Mouse (Mus musculus) forebrain, embryonic 14.5 days (tissue): Measurements from ENCODE around the gene Atg7. TPM values are rescaled to one million over a fixed set of nuclear protein-coding genes. Genes with fewer than 3 reads are reported as not detected.
A peak's percentile ranks its signal among the peaks of the same experiment; 100 is the strongest.

Experiments used
- ATAC-seq: fragments of 200-750 bp; cut with Nextera tagmentation; 2 replicates; pipeline ENCODE4 v1.8.0; 2017; ENCODE audit warnings: mild to moderate bottlenecking, moderate library complexity
- DNase-seq: peaks from one replicate; pipeline ENCODE4 v3.0.0-alpha.2; 2015; ENCODE audit warnings: low spot score
- H3K27ac ChIP-seq: fragments of 300-500 bp; sonication (generic); 2 replicates; pipeline ENCODE4 v1.5.1; 2014; ENCODE audit warnings: low read depth, mild to moderate bottlenecking, control low read depth, low read length, moderate library complexity
- H3K27me3 ChIP-seq: fragments of 300-500 bp; sonication (generic); replicated peaks from 2 replicates; pipeline ENCODE4 v1.6.1; 2014; ENCODE audit warnings: low read length, control low read depth, mixed read lengths; ENCODE audit not compliant: control insufficient read depth, insufficient read depth
- H3K36me3 ChIP-seq: fragments of 300-500 bp; sonication (generic); 2 replicates; pipeline ENCODE4 v1.6.1; 2014; ENCODE audit warnings: low read length, control low read depth; ENCODE audit not compliant: control insufficient read depth, insufficient read depth
- H3K4me1 ChIP-seq: fragments of 300-500 bp; sonication (generic); 2 replicates; pipeline ENCODE4 v1.6.1; 2014; ENCODE audit warnings: antibody characterized with exemption, low read length, control low read depth; ENCODE audit not compliant: control insufficient read depth, insufficient read depth
- H3K4me2 ChIP-seq: fragments of 300-500 bp; sonication (generic); 2 replicates; pipeline ENCODE4 v1.6.1; 2014; ENCODE audit warnings: mild to moderate bottlenecking, control low read depth, low read length
- H3K4me3 ChIP-seq: fragments of 300-500 bp; sonication (generic); 2 replicates; pipeline ENCODE4 v1.5.1; 2014; ENCODE audit warnings: low read depth, low read length, control low read depth
- H3K9ac ChIP-seq: fragments of 300-500 bp; sonication (generic); 2 replicates; pipeline ENCODE4 v1.6.1; 2014; ENCODE audit warnings: mild to moderate bottlenecking, low read length, control low read depth, moderate library complexity
- H3K9me3 ChIP-seq: fragments of 300-500 bp; sonication (generic); replicated peaks from 2 replicates; pipeline ENCODE4 v1.6.1; 2016; ENCODE audit warnings: low read length, control low read depth, mixed read lengths; ENCODE audit not compliant: control insufficient read depth
- WGBS: fragments of 180-500 bp; shearing (Covaris S2); extraction: QIAGEN DNeasy Blood & Tissue Kit; methylation state at CpG from one replicate; pipeline ENCODE4 v1.1.7; 2014; 5-methylcytosine and 5-hydroxymethylcytosine counted together
- polyA plus RNA-seq: library from polyadenylated mRNA; unstranded; fragments of >200 nt; fragmentation: Nextera tagmentation; extraction: Ambion mirVana; gene quantifications from 2 replicates; pipeline ENCODE4 v1.2.1, GENCODE M21; 2014

Atg7 gene
- polyA plus RNA-seq, 1 experiment from 2014 or later: 21.8 TPM

- Histone ChIP-seq H3K36me3 (no peaks in the 10 kb centered on the region), H3K4me1 (peaks cover 16% of the 10 kb centered on the region), H3K9ac (no peak overlapping the region), H3K4me2 (no peak overlapping the region), H3K27me3 (no peaks in the 10 kb centered on the region), H3K27ac (no peak overlapping the region), H3K4me3 (no peak overlapping the region), H3K9me3 (no peaks in the 10 kb centered on the region)
- DNase-seq (peak; percentile 59), ATAC-seq (no peak)
- WGBS: 28% methylated on average over 5 of the region's 5 CpGs
These were observed 76.2 kb downstream of the Atg7 start for GRCm38 (mm10) chr6:114719100-114719499.

DNA sequence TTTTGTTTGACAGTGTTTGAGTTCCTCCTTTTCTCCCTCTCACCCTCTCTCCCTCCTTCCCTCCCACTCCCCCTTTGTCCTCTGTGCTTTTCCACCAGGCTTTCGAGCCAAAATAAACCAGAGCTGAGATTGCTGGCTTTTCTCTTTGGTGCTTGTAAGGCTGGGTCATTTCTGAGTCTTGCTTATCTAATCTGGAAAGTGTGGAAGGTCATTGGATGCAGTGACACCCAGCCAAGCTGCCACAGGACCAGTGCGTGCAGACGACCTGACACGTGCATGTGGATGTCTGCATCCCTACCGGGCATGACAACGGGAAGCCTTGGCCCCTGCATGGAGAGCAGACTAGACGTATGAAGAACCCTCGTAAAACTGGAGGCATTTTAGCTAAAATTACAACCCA lies 76.8 kb downstream of the Atg7 start:
- no peak overlapping the region for H3K9ac ChIP-seq
- H3K36me3 ChIP-seq: no peaks in the 10 kb centered on the region
- H3K9me3 ChIP-seq: no peaks in the 10 kb centered on the region
- H3K4me3 ChIP-seq: no peak overlapping the region
- no peak overlapping the region for H3K27ac ChIP-seq
- ATAC-seq: no peak
- DNase-seq: no peak
- H3K27me3 ChIP-seq: no peaks in the 10 kb centered on the region
- 85% methylated on average over 8 of the region's 8 CpGs for WGBS
- H3K4me1 ChIP-seq: peaks cover 10% of the 10 kb centered on the region
- no peak overlapping the region for H3K4me2 ChIP-seq

DNA sequence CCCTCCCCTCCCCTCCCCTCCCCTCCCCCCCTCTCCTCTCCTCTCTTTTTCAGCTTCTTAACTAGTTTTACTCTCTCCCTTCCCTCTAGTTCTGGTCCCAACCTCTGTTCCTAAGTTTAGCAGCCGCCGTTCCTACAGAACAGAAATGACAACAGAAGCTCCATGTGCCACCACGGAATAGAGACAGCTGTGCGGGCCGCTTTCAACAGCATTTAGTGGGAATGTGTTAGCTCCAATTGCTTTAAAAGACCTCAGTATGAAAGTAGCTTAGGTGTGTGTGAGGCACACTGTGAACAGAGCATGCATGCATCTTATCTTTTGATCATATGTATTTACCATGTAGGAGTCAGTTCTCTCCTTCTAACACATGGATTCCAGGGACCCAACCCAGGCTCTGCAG lies 79.1 kb downstream of the Atg7 start:
- ATAC-seq: no peak
- peaks cover 11% of the 10 kb centered on the region for H3K4me1 ChIP-seq
- H3K27me3 ChIP-seq: no peaks in the 10 kb centered on the region
- H3K9me3 ChIP-seq: no peaks in the 10 kb centered on the region
- no peak overlapping the region for H3K4me3 ChIP-seq
- H3K27ac ChIP-seq: no peak overlapping the region
- no peaks in the 10 kb centered on the region for H3K36me3 ChIP-seq
- H3K9ac ChIP-seq: no peak overlapping the region
- DNase-seq: no peak
- no peak overlapping the region for H3K4me2 ChIP-seq
- 87% methylated on average over 5 of the region's 5 CpGs for WGBS

- Histone ChIP-seq H3K27me3 (no peaks in the 10 kb centered on the region), H3K36me3 (no peaks in the 10 kb centered on the region), H3K4me3 (no peak overlapping the region), H3K9me3 (no peaks in the 10 kb centered on the region), H3K4me1 (peaks cover 11% of the 10 kb centered on the region), H3K27ac (no peak overlapping the region), H3K9ac (no peak overlapping the region; the same call in 1 of the 2 replicates), H3K4me2 (no peak overlapping the region)
- ATAC-seq (peak; percentile 69), DNase-seq (peak; percentile 85)
- 25% methylated on average over 9 of the region's 9 CpGs for WGBS
These were observed 81.0 kb downstream of the Atg7 start for GRCm38 (mm10) chr6:114723925-114724324.

DNA sequence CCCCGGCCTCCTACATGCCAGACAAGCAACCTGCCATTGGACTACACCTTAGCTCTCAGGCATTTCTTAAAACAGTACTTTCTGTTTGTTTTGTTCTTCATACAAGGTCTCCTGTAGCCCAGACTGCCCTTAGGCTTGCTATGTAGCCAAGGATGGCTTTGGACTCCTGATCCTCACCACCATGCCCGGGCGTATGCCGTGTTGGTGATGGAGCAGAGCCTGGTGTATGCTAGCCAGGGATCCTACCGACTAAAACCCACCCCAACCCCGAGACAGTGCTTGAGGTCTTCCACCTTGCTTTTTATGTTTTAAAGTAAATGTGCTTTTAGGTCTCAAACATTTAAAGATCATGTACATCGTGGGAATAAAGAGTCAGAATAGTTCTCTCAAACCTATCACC lies 81.5 kb downstream of the Atg7 start:
- no peaks in the 10 kb centered on the region for H3K9me3 ChIP-seq
- no peaks in the 10 kb centered on the region for H3K36me3 ChIP-seq
- no peak overlapping the region; the same call in 1 of the 2 replicates for H3K9ac ChIP-seq
- peaks cover 9% of the 10 kb centered on the region for H3K4me1 ChIP-seq
- no peak for ATAC-seq
- no peak overlapping the region for H3K27ac ChIP-seq
- no peak for DNase-seq
- no peak overlapping the region for H3K4me3 ChIP-seq
- no peak overlapping the region for H3K4me2 ChIP-seq
- no peaks in the 10 kb centered on the region for H3K27me3 ChIP-seq
- 87% methylated on average over 7 of the region's 7 CpGs for WGBS

DNA sequence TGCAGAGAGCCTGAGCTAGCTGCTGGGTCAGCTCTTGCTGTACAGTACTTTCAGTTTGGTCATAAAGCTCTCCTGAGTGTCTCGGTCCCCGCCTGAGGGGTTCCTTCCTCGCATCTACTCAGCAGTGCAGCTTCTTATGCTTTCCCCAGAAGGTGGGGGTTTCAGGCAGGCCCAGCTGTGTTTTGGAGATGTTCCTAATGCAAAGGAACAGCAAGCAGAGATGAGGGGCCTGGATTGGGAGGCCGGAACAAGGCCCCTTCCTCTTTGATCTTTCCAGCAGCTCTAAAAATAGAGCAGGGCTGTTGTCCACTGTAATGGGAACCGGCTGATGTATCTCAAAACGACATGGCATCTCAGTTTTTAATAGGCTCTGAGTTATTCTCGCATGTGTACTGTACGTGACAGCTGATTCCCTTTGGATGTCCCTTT lies 82.3 kb downstream of the Atg7 start:
- Histone ChIP-seq H3K36me3 (no peaks in the 10 kb centered on the region), H3K9me3 (no peaks in the 10 kb centered on the region), H3K27ac (no peak overlapping the region), H3K9ac (no peak overlapping the region), H3K4me1 (peaks cover 8% of the 10 kb centered on the region), H3K4me3 (no peak overlapping the region), H3K4me2 (no peak overlapping the region), H3K27me3 (no peaks in the 10 kb centered on the region)
- 66% methylated on average over 8 of the region's 8 CpGs for WGBS
- DNase-seq (no peak), ATAC-seq (no peak)

- H3K9ac ChIP-seq: no peak overlapping the region
- H3K9me3 ChIP-seq: no peaks in the 10 kb centered on the region
- no peak overlapping the region for H3K4me3 ChIP-seq
- WGBS: 26% methylated on average over 11 of the region's 11 CpGs
- 0 out of 2 replicates have a peak, but pooled peaks have one; percentile 26 for ATAC-seq
- no peak overlapping the region for H3K27ac ChIP-seq
- no peaks in the 10 kb centered on the region for H3K36me3 ChIP-seq
- H3K4me2 ChIP-seq: no peak overlapping the region
- peaks cover 8% of the 10 kb centered on the region for H3K4me1 ChIP-seq
- H3K27me3 ChIP-seq: no peaks in the 10 kb centered on the region
- peak; percentile 78 for DNase-seq
These were observed 83.8 kb downstream of the Atg7 start for GRCm38 (mm10) chr6:114726681-114727080.

DNA sequence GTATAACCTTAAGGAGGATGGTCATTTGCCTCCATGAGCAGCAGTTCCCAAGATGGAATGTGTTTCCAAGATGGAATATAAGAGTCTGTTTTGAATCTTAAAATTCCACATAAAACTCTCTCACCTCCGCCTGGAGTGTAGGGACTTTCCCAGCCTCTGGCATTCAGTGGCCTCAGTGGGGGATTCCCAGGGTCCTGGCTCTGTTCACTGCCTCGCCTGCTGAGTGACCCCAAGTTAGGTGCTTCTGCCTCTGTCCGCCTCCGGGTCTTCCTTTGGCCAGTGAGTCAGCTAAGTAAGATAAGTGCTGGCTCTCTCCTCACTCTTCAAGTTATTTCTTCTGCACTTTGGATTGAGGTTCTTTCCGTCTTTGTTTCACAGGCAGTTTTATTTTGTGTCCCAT lies 90.3 kb downstream of the Atg7 start:
- WGBS: 81% methylated on average over 5 of the region's 5 CpGs
- H3K9ac ChIP-seq: no peak overlapping the region
- H3K27me3 ChIP-seq: no peaks in the 10 kb centered on the region
- H3K4me2 ChIP-seq: no peak overlapping the region
- H3K36me3 ChIP-seq: no peaks in the 10 kb centered on the region
- no peaks in the 10 kb centered on the region for H3K4me1 ChIP-seq
- H3K9me3 ChIP-seq: no peaks in the 10 kb centered on the region
- DNase-seq: no peak
- H3K27ac ChIP-seq: no peak overlapping the region
- H3K4me3 ChIP-seq: no peak overlapping the region
- no peak for ATAC-seq

DNA sequence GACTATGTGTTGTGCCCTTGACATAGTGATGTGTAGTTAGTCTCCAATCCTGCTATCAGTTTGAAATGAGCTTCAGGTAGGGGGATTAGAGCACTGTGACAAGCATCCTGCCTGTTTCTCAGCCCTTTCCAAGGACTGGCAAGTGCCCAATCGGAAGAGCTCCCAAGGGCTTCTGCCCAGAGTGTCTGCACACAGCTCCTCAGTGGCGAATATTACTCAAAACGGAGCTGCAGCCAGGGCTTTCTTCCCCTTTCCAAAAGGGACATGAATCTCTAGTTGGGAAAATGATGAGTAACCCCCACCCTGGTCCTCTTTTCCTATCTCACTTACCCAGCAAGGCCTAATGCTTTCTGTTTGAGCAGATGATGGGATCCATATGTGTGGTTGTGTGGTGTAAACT lies 90.8 kb downstream of the Atg7 start:
- Histone ChIP-seq H3K27ac (no peak overlapping the region), H3K4me1 (0 out of 2 replicates have a peak, but pooled peaks cover 3% of the 10 kb centered on the region), H3K27me3 (no peaks in the 10 kb centered on the region), H3K4me3 (no peak overlapping the region), H3K36me3 (no peaks in the 10 kb centered on the region), H3K9ac (no peak overlapping the region), H3K9me3 (no peaks in the 10 kb centered on the region), H3K4me2 (no peak overlapping the region)
- 79% methylated on average over 3 of the region's 3 CpGs for WGBS
- DNase-seq (no peak), ATAC-seq (no peak)
